Mouse (Mus musculus) ES-Bruce4 (cell line): Measurements from ENCODE around the gene Vwa5b1. TPM values are rescaled to one million over a fixed set of nuclear protein-coding genes. Genes with fewer than 3 reads are reported as not detected.

Experiments used
- H3K27ac ChIP-seq: 2 replicates; pipeline ENCODE4 v1.5.1; 2012; ENCODE audit warnings: low read length, inconsistent platforms; ENCODE audit not compliant: insufficient read depth
- H3K27me3 ChIP-seq: 2 replicates; pipeline ENCODE4 v1.6.1; 2012; ENCODE audit warnings: mild to moderate bottlenecking, low read length, inconsistent platforms; ENCODE audit not compliant: control insufficient read depth, poor library complexity, insufficient read depth, severe bottlenecking
- H3K36me3 ChIP-seq: 2 replicates; pipeline ENCODE4 v1.6.1; 2012; ENCODE audit warnings: inconsistent platforms, mild to moderate bottlenecking, low read length, moderate library complexity; ENCODE audit not compliant: control insufficient read depth, poor library complexity, insufficient read depth, severe bottlenecking
- H3K4me1 ChIP-seq: one replicate; pipeline ENCODE4 v1.8.1; 2011; ENCODE audit warnings: low read length; ENCODE audit not compliant: control insufficient read depth, insufficient read depth
- H3K4me3 ChIP-seq: 2 replicates; pipeline ENCODE4 v1.5.1; 2011; ENCODE audit warnings: low read depth, mild to moderate bottlenecking, low read length
- H3K9ac ChIP-seq: 2 replicates; pipeline ENCODE4 v1.6.1; 2012; ENCODE audit warnings: low read depth, mild to moderate bottlenecking, inconsistent platforms; ENCODE audit not compliant: poor library complexity, severe bottlenecking
- H3K9me3 ChIP-seq: replicated peaks from 2 replicates; pipeline ENCODE4 v1.6.1; 2012; ENCODE audit warnings: mild to moderate bottlenecking, low read length, inconsistent platforms; ENCODE audit not compliant: control insufficient read depth, poor library complexity, insufficient read depth, severe bottlenecking
- CTCF ChIP-seq: IDR thresholded peaks from one replicate; pipeline ENCODE4 v1.8.1; 2011; ENCODE audit warnings: low read depth, low read length
- EP300 ChIP-seq: IDR thresholded peaks from 2 replicates; pipeline ENCODE4 v1.6.1; 2011; ENCODE audit warnings: low read depth, low read length; ENCODE audit not compliant: insufficient read depth
- POLR2A ChIP-seq: IDR thresholded peaks from one replicate; pipeline ENCODE4 v1.8.1; 2011; ENCODE audit warnings: low read length; ENCODE audit not compliant: insufficient read depth
- polyA plus RNA-seq: library from polyadenylated mRNA; stranded (reverse); fragments of >200 nt; gene quantifications from 2 replicates; pipeline ENCODE4 v1.2.4, GENCODE M21; 2011; ENCODE audit warnings: low read depth; ENCODE audit not compliant: missing spikeins, insufficient read depth, insufficient read length

Vwa5b1 gene
- polyA plus RNA-seq, 1 experiment: not detected

DNA sequence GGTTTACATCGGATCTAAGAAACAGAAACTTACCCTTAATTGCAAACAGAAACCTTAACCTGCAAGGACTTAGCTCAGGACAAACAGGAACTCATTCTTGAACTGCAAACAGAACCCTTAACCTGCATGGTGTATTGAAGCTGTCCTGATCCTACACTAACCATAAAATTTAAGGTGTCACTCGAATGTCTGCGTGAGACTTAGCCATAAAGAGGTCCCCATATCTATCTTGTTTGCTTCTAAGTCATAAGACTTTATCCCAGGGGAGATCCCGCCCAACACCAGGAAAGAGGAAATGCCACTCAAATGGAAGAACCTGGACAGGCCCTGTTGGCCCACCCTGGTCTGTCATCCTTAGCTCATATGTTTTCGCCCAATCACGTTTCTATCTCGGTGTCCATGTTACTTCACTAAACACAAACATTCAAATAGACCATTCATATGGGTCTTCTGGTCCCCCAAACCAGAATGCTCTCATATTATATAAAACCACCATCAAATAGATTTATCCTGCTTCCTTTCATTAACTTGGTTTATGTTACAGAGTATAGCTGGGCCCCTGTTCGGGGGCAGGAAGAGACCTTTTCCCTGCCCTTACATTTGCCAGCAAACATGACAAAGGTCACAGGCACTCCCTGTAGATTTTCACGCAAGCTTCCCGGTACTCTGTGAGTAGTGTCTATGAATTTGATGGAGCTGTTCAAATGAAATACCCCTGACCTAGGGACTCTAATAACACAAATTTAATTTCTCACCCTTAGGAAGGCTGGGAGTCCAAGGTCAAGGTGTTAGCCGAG is 34.6 kb upstream of the Vwa5b1 start:
- no peak overlapping the region for H3K4me3 ChIP-seq
- TF ChIP-seq POLR2A (no peak), EP300 (no peak), CTCF (no peak)

DNA sequence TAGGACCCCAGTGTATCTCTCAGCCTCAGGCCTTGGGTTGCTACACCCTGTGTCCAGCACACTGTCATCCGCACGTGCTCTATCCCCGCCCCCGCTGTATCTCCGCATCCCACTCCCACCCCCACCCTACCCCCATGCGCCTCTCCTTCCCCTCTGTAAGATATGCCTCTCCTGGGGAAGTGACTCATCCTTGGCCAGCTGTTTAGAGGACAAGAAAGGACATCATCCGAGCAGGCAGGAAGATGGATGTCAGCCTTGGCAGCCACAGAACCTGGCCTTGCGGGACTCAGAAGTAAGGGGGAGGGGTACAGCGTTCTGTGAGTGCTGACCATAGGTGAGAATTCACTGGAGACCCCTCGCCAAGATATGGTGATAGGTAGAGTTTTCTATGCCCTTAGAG is 30.8 kb upstream of the Vwa5b1 start:
- H3K27me3 ChIP-seq: no peaks in the 10 kb centered on the region
- TF ChIP-seq POLR2A (no peak), CTCF (no peak), EP300 (no peak)
- no peaks in the 10 kb centered on the region for H3K4me1 ChIP-seq
- H3K27ac ChIP-seq: no peak overlapping the region
- H3K9me3 ChIP-seq: no peaks in the 10 kb centered on the region
- H3K9ac ChIP-seq: no peak overlapping the region
- no peak overlapping the region for H3K4me3 ChIP-seq
- H3K36me3 ChIP-seq: no peaks in the 10 kb centered on the region

More for the DNA sequence above, 34.6 kb upstream of the Vwa5b1 start:
- Histone ChIP-seq H3K4me1 (no peaks in the 10 kb centered on the region), H3K9ac (no peak overlapping the region), H3K27ac (no peak overlapping the region), H3K36me3 (no peaks in the 10 kb centered on the region), H3K9me3 (no peaks in the 10 kb centered on the region), H3K27me3 (no peaks in the 10 kb centered on the region)

DNA sequence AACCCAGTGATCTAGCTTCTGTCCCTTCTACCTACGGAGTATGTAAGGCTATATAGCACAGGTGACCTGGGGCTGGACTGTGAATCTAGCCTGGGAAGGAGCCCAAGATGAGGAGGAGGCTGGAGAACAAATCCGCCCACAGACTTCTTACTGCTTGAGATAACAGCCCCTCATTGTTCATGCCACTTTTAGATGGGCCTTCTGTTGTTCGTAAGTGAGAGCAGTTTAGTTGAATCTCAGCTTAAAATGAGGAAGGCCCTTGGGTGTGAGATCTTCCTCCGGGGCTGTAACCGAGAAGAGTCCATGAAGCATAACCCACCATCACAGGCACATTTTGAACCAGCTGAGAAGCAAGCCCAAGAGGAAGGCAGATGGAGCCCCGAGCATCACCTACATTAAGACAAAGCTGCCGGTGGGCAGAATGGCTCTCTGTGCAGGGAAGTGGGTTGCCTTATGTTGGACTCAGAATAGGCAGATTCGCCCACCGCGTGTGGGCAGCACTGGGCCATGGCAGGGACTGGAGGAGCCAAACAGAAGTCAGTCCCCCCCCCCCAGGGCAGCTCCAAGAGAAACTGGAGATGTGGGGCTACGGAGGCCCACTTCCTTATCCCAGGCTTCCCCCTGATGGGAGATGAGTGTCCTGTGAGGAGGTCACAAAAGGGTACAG is 24.4 kb upstream of the Vwa5b1 start:
- no peak overlapping the region for H3K4me3 ChIP-seq
- H3K27me3 ChIP-seq: no peaks in the 10 kb centered on the region
- no peak overlapping the region for H3K9ac ChIP-seq
- no peak overlapping the region for H3K27ac ChIP-seq
- H3K4me1 ChIP-seq: no peaks in the 10 kb centered on the region
- H3K36me3 ChIP-seq: no peaks in the 10 kb centered on the region
- no peaks in the 10 kb centered on the region for H3K9me3 ChIP-seq
- no peak for TF ChIP-seq CTCF
- TF ChIP-seq EP300: no peak
- TF ChIP-seq POLR2A: no peak

DNA sequence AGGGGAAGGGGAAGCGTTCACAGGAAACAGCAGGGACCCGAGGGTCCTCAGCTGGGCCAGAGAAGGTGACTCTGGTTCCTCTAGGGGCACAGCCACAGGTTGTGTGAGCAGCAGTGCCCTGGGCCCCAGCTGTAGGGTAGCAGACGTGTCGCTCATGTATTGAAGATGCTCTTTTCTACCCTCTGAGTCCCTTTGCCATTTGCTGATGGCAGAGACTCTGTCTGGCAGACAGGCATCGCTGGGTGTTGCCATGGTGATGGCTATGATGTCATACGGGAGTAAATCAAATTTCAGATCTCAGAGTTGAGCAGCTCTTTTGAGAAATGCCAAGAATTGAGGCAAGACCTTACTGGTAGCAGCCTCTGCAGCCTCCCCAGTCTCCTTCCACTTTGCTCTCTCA is 17.4 kb upstream of the Vwa5b1 start:
- H3K4me3 ChIP-seq: no peak overlapping the region
- no peak overlapping the region for H3K9ac ChIP-seq
- H3K9me3 ChIP-seq: no peaks in the 10 kb centered on the region
- no peaks in the 10 kb centered on the region for H3K36me3 ChIP-seq
- TF ChIP-seq EP300 (no peak), POLR2A (no peak), CTCF (no peak)
- no peaks in the 10 kb centered on the region for H3K27me3 ChIP-seq
- no peak overlapping the region for H3K27ac ChIP-seq
- H3K4me1 ChIP-seq: no peaks in the 10 kb centered on the region

DNA sequence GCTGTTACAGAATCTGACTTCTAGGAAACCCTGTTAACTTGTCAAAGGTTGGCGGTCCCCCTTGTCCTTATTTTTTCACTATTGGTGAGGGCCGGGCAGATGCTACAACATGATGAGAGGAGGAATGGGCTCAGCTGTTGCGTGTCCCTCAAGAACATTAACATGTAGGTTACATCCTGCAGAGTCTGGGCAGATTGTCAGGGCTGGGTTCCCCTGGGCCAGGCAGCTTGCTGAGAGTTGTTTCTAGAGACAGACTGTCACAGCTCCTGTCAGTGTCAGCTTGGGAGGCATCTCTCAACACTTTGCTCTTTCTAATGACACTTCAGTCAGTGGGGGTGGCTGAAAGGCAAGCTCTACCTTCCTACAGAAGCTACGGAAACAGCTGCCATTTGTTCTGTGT is 16.2 kb upstream of the Vwa5b1 start:
- TF ChIP-seq POLR2A: no peak
- Histone ChIP-seq H3K4me1 (no peaks in the 10 kb centered on the region), H3K9me3 (no peaks in the 10 kb centered on the region), H3K27me3 (no peaks in the 10 kb centered on the region), H3K9ac (no peak overlapping the region), H3K27ac (no peak overlapping the region), H3K36me3 (no peaks in the 10 kb centered on the region), H3K4me3 (no peak overlapping the region)

DNA sequence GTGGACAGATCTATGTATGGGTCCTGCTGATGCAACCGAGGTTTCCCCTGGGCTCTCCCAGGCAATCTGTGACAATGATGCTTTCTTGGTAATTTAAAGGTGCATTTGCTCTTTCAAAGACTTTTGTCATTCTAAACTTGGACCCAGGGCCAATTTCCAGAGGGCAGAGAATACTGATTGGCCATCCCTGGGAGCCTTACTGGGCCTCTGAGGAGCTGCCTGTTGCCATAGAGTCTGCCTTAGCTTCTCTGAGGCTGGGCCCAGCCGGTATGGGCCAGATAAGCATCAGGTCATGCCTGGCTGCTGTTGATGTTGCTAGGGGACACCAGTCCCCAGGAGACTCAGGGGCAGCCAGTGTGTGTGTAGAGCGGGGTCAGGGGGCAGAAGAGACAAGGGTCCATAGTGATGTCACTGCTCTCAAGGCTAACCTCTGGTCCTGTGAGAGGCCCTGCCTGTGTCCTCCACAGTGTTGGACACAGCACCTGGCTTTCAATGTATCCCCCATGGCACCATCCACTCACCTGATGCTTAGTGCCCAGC is 12.5 kb upstream of the Vwa5b1 start:
- Histone ChIP-seq H3K36me3 (no peaks in the 10 kb centered on the region), H3K27me3 (no peaks in the 10 kb centered on the region), H3K9ac (no peak overlapping the region), H3K27ac (no peak overlapping the region), H3K9me3 (no peaks in the 10 kb centered on the region), H3K4me1 (peaks cover 5% of the 10 kb centered on the region), H3K4me3 (no peak overlapping the region)
- no peak for TF ChIP-seq CTCF
- TF ChIP-seq EP300: peak; percentile 45; the same call in 1 of the 2 replicates
